ENCODE assay signal across 9 mouse cellular contexts in genomic region chr6:136548041-136548770, GRCm38 (mm10). TPM values are rescaled to one million over a fixed set of nuclear protein-coding genes. Genes with fewer than 3 reads are reported as not detected.
DNase-seq lines count a peak whose midpoint lies in the region; ATAC-seq and TF ChIP-seq lines count a peak whose summit lies in the region.
"Had no signal": no experiment of that assay in that cellular context is flagged by ENCODE, and none has a peak within 500 bp of the region (broad histone marks: within the 10 kb centered on the region; RNA-seq: fewer than 3 reads in every experiment).

No protein-coding gene starts in this region.

- DNase-seq in liver, adult 2 months (ENCODE audit: extremely low read depth, low read depth, low spot score): peak; percentile 69
- DNase-seq in liver: no peak
- DNase-seq in kidney, postnatal 25 days: peak; percentile 70 to 73
- peak; percentile 88 for DNase-seq in lung, postnatal 36 days
- peak; percentile 96 for DNase-seq in telencephalon, adult 2 months (ENCODE audit: low read depth, low spot score)
- no peak for DNase-seq in liver, postnatal 0 days
- DNase-seq: liver, embryonic 13.5 days had no signal

- WGBS in liver, adult 2 months: 76% methylated on average over 6 of the region's 6 CpGs
- WGBS in heart, embryonic 13.5 days: 72% methylated on average over 6 of the region's 6 CpGs
- WGBS in liver, postnatal 0 days (ENCODE audit: insufficient replicate concordance): 73% methylated on average over 6 of the region's 6 CpGs

- ATAC-seq in heart, embryonic 13.5 days (ENCODE audit: extremely low read depth, insufficient number of reproducible peaks, low FRiP score, low TSS enrichment): no peak
- ATAC-seq in liver, postnatal 0 days: no peak

- no peak overlapping the region for H3K4me3 ChIP-seq in liver, adult 2 months (ENCODE audit: insufficient read depth, low read depth, low read length)
- no peak overlapping the region for H3K4me3 ChIP-seq in cortical plate, adult 2 months (ENCODE audit: insufficient read depth, low read length)
- H3K4me3 ChIP-seq in heart, embryonic 13.5 days: no peak overlapping the region
- no peak overlapping the region for H3K4me3 ChIP-seq in liver, postnatal 0 days (ENCODE audit: low read depth, low read length)
- H3K4me3 ChIP-seq: liver, embryonic 13.5 days had no signal

- 0 out of 2 replicates have a peak overlapping the region, but pooled peaks have one; percentile 2 for H3K4me2 ChIP-seq in heart, embryonic 13.5 days
- no peak overlapping the region for H3K4me2 ChIP-seq in liver, postnatal 0 days (ENCODE audit: low read depth, low read length)
- H3K4me2 ChIP-seq: liver, embryonic 13.5 days had no signal

- H3K27me3 ChIP-seq in liver, adult 2 months (ENCODE audit: control insufficient read depth, insufficient read depth, low read length): no peaks in the 10 kb centered on the region
- H3K27me3 ChIP-seq in heart, embryonic 13.5 days (replicated peaks): no peaks in the 10 kb centered on the region
- no peaks in the 10 kb centered on the region for H3K27me3 ChIP-seq in liver, postnatal 0 days (ENCODE audit: insufficient read depth, low read length)
- H3K27me3 ChIP-seq: liver, embryonic 13.5 days had no signal

- TF ChIP-seq POLR2A in liver, adult 2 months (IDR thresholded peaks at IDR 0.05; ENCODE audit: extremely low read depth, insufficient read depth, low read length): no peak
- TF ChIP-seq POLR2A in cortical plate, adult 2 months (IDR thresholded peaks at IDR 0.05; ENCODE audit: extremely low read depth, insufficient read depth, low read length): no peak

- no peaks in the 10 kb centered on the region for H3K9me3 ChIP-seq in heart, embryonic 13.5 days
- H3K9me3 ChIP-seq in liver, postnatal 0 days (ENCODE audit: low read length): no peaks in the 10 kb centered on the region
- H3K9me3 ChIP-seq: liver, embryonic 13.5 days had no signal

- no peak overlapping the region for H3K9ac ChIP-seq in liver, adult 2 months (ENCODE audit: low read depth, low read length)
- peak overlapping the region; percentile 66 for H3K9ac ChIP-seq in heart, embryonic 13.5 days
- H3K9ac ChIP-seq in liver, postnatal 0 days (replicated peaks): no peak overlapping the region
- H3K9ac ChIP-seq: liver, embryonic 13.5 days had no signal

- no peaks in the 10 kb centered on the region for H3K36me3 ChIP-seq in liver, adult 2 months (ENCODE audit: control insufficient read depth, insufficient read depth, low read length)
- H3K36me3 ChIP-seq in heart, embryonic 13.5 days: 0 out of 2 replicates have a peak, but pooled peaks cover 3% of the 10 kb centered on the region
- H3K36me3 ChIP-seq in liver, postnatal 0 days (replicated peaks; ENCODE audit: insufficient read depth, low read length): no peaks in the 10 kb centered on the region
- H3K36me3 ChIP-seq: liver, embryonic 13.5 days had no signal

- H3K27ac ChIP-seq in liver, adult 2 months (replicated peaks; ENCODE audit: insufficient read depth, low read depth, low read length): no peak overlapping the region
- H3K27ac ChIP-seq in cortical plate, adult 2 months (ENCODE audit: insufficient read depth, low read length): peak overlapping the region; percentile 90
- peak overlapping the region; percentile 82 for H3K27ac ChIP-seq in heart, embryonic 13.5 days (replicated peaks)
- H3K27ac ChIP-seq in liver, postnatal 0 days (ENCODE audit: low read depth): no peak overlapping the region
- H3K27ac ChIP-seq: liver, embryonic 13.5 days had no signal

- peaks cover 18% of the 10 kb centered on the region; the same call in 1 of the 2 replicates for H3K79me2 ChIP-seq in liver, adult 2 months (ENCODE audit: control insufficient read depth, insufficient read depth, low read length)

- TF ChIP-seq EP300 in liver, postnatal 0 days (IDR thresholded peaks at IDR 0.05; ENCODE audit: low read depth): no peak

- TF ChIP-seq CTCF in liver, adult 2 months (IDR thresholded peaks at IDR 0.05; ENCODE audit: low read depth, low read length): no peak
- TF ChIP-seq CTCF in cortical plate, adult 2 months (IDR thresholded peaks at IDR 0.05; ENCODE audit: extremely low read depth, insufficient read depth, low read length): no peak
- no peak for TF ChIP-seq CTCF in liver, postnatal 0 days (IDR thresholded peaks at IDR 0.05; ENCODE audit: low read depth)

- H3K4me1 ChIP-seq in liver, adult 2 months (ENCODE audit: control insufficient read depth, insufficient read depth, low read length): peaks cover 8% of the 10 kb centered on the region; the same call in 1 of the 2 replicates
- peaks cover 9% of the 10 kb centered on the region for H3K4me1 ChIP-seq in cortical plate, adult 2 months (ENCODE audit: control insufficient read depth, insufficient read depth, low read length)
- H3K4me1 ChIP-seq in heart, embryonic 13.5 days: peaks cover 52% of the 10 kb centered on the region
- H3K4me1 ChIP-seq in liver, postnatal 0 days (ENCODE audit: insufficient read depth): peaks cover 23% of the 10 kb centered on the region

RNA-seq across cellular contexts. Expression of gene Atf7ip, which starts 42.2 kb away (rescaled TPM):
- total RNA-seq in liver, adult 2 months (2014; rRNA removed): 14.8 and 14.9 TPM in 2 replicates
- 5.1 and 5.2 TPM in 2 replicates for polyA plus RNA-seq in liver, adult 2 months (2012; rRNA removed)
- polyA plus RNA-seq in cortical plate, adult 2 months (2012; rRNA removed): 39.5 and 47.4 TPM in 2 replicates
- polyA plus RNA-seq in heart, embryonic 13.5 days (2015; fragmentation: Nextera tagmentation; extraction: Ambion mirVana): 31.6 and 33.7 TPM in 2 replicates
- 5.6 and 6.6 TPM in 2 replicates for polyA plus RNA-seq in liver, postnatal 0 days (2015; fragmentation: Nextera tagmentation; extraction: Ambion mirVana)

Comparison
In these comparisons a context has a peak if more than half of its experiments do, and no peak if none do; other contexts are left out.
1. DNase-seq: peak in liver, adult 2 months (single experiment), kidney, postnatal 25 days (2 of 2), lung, postnatal 36 days (single experiment) and telencephalon, adult 2 months (single experiment); none in liver (single experiment) and liver, postnatal 0 days (single experiment).
2. H3K27ac ChIP-seq: peak in cortical plate, adult 2 months (single experiment) and heart, embryonic 13.5 days (single experiment); none in liver, adult 2 months (single experiment) and liver, postnatal 0 days (single experiment).